Mouse (Mus musculus): ENCODE measurements at regions not wholly inside any gene's neighbourhood (a gene's known extent, or its start where the extent isn't known, plus 50 kb on each side); places are given as distances from the start of the nearest gene placed in this dataset.

GRCm38 (mm10) chr13:11192471-11192870 is 831.8 kb upstream of the Chrm3 start:
- TF ChIP-seq POLR2A (IDR thresholded peaks at IDR 0.05; ENCODE audit: insufficient read depth, low read depth, low read length): no peak
- no peak for TF ChIP-seq CTCF (IDR thresholded peaks at IDR 0.05)
- no peak for TF ChIP-seq EP300 (IDR thresholded peaks at IDR 0.05; ENCODE audit: insufficient read depth, low read depth, low read length)
- 75% methylated on average over 8 of the region's 8 CpGs for WGBS
- no peaks in the 10 kb centered on the region for H3K4me1 ChIP-seq (ENCODE audit: control insufficient read depth, insufficient read depth, low read length)
- no peaks in the 10 kb centered on the region for H3K27me3 ChIP-seq (ENCODE audit: control insufficient read depth, insufficient read depth, low read length)
- H3K4me3 ChIP-seq: no peak overlapping the region
- no peaks in the 10 kb centered on the region for H3K36me3 ChIP-seq (ENCODE audit: control insufficient read depth, insufficient read depth, low read length)
- no peak overlapping the region for H3K9ac ChIP-seq (ENCODE audit: low read depth, low read length)
- intact Hi-C loops (cut with DNase I): no loop called here
- no peak overlapping the region for H3K27ac ChIP-seq
- no peaks in the 10 kb centered on the region for H3K79me2 ChIP-seq (replicated peaks; ENCODE audit: control insufficient read depth, insufficient read depth, low read length)
- no peak for DNase-seq

- no peak for TF ChIP-seq POLR2A (IDR thresholded peaks at IDR 0.05; ENCODE audit: insufficient read depth, low read depth, low read length)
- TF ChIP-seq CTCF (IDR thresholded peaks at IDR 0.05): no peak
- no peak for TF ChIP-seq EP300 (IDR thresholded peaks at IDR 0.05; ENCODE audit: insufficient read depth, low read depth, low read length)
- intact Hi-C loops (cut with DNase I): no loop called here
- DNase-seq: no peak
These were observed 820.5 kb upstream of the Chrm3 start for GRCm38 (mm10) chr13:11181191-11181590.

DNA sequence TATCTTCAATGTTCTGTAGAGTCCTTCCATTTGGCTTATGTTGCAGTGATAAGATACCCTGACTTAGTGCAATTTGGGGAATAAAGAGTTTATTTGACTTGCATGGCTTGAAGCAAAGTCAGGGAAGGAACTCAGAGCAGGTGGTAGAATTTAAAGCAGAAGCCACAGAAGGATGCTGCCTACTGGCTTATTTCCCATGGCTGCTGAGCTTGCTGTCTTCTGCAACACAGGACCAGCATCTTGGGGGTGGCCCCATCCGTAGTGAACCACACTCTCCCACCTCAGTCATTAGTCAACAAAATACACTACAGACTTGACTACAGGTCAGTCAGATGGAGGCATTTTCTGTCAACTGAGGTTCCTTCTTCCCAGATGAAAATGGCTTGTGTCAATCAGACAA is 819.7 kb upstream of the Chrm3 start:
- no peak for DNase-seq
- no peak overlapping the region for H3K4me3 ChIP-seq
- 86% methylated on average over 1 of the region's 1 CpGs for WGBS
- no peaks in the 10 kb centered on the region for H3K27me3 ChIP-seq (ENCODE audit: control insufficient read depth, insufficient read depth, low read length)
- intact Hi-C loops (cut with DNase I): no loop called here
- no peak overlapping the region for H3K9ac ChIP-seq (ENCODE audit: low read depth, low read length)
- H3K36me3 ChIP-seq (ENCODE audit: control insufficient read depth, insufficient read depth, low read length): no peaks in the 10 kb centered on the region
- no peaks in the 10 kb centered on the region for H3K79me2 ChIP-seq (replicated peaks; ENCODE audit: control insufficient read depth, insufficient read depth, low read length)
- TF ChIP-seq CTCF (IDR thresholded peaks at IDR 0.05) (no peak), EP300 (IDR thresholded peaks at IDR 0.05; ENCODE audit: insufficient read depth, low read depth, low read length) (no peak), POLR2A (IDR thresholded peaks at IDR 0.05; ENCODE audit: insufficient read depth, low read depth, low read length) (no peak)
- H3K27ac ChIP-seq: no peak overlapping the region
- no peaks in the 10 kb centered on the region for H3K4me1 ChIP-seq (ENCODE audit: control insufficient read depth, insufficient read depth, low read length)

More at GRCm38 (mm10) chr13:11181191-11181590, 820.5 kb upstream of the Chrm3 start:
- no peak overlapping the region for H3K9ac ChIP-seq (ENCODE audit: low read depth, low read length)
- no peaks in the 10 kb centered on the region for H3K4me1 ChIP-seq (ENCODE audit: control insufficient read depth, insufficient read depth, low read length)
- H3K27me3 ChIP-seq (ENCODE audit: control insufficient read depth, insufficient read depth, low read length): no peaks in the 10 kb centered on the region
- H3K36me3 ChIP-seq (ENCODE audit: control insufficient read depth, insufficient read depth, low read length): no peaks in the 10 kb centered on the region
- H3K79me2 ChIP-seq (replicated peaks; ENCODE audit: control insufficient read depth, insufficient read depth, low read length): no peaks in the 10 kb centered on the region
- no peak overlapping the region for H3K27ac ChIP-seq
- no peak overlapping the region for H3K4me3 ChIP-seq

- intact Hi-C loops (cut with DNase I): no loop called here
- H3K4me3 ChIP-seq: no peak overlapping the region
- H3K36me3 ChIP-seq (ENCODE audit: control insufficient read depth, insufficient read depth, low read length): no peaks in the 10 kb centered on the region
- H3K4me1 ChIP-seq (ENCODE audit: control insufficient read depth, insufficient read depth, low read length): no peaks in the 10 kb centered on the region
- no peaks in the 10 kb centered on the region for H3K27me3 ChIP-seq (ENCODE audit: control insufficient read depth, insufficient read depth, low read length)
- TF ChIP-seq POLR2A (IDR thresholded peaks at IDR 0.05; ENCODE audit: insufficient read depth, low read depth, low read length) (no peak), EP300 (IDR thresholded peaks at IDR 0.05; ENCODE audit: insufficient read depth, low read depth, low read length) (no peak), CTCF (IDR thresholded peaks at IDR 0.05) (no peak)
- WGBS: 80% methylated on average over 2 of the region's 2 CpGs
- H3K79me2 ChIP-seq (replicated peaks; ENCODE audit: control insufficient read depth, insufficient read depth, low read length): no peaks in the 10 kb centered on the region
- H3K9ac ChIP-seq (ENCODE audit: low read depth, low read length): no peak overlapping the region
- DNase-seq: no peak
- H3K27ac ChIP-seq: no peak overlapping the region
These were observed 817.9 kb upstream of the Chrm3 start for GRCm38 (mm10) chr13:11178586-11178985.

DNA sequence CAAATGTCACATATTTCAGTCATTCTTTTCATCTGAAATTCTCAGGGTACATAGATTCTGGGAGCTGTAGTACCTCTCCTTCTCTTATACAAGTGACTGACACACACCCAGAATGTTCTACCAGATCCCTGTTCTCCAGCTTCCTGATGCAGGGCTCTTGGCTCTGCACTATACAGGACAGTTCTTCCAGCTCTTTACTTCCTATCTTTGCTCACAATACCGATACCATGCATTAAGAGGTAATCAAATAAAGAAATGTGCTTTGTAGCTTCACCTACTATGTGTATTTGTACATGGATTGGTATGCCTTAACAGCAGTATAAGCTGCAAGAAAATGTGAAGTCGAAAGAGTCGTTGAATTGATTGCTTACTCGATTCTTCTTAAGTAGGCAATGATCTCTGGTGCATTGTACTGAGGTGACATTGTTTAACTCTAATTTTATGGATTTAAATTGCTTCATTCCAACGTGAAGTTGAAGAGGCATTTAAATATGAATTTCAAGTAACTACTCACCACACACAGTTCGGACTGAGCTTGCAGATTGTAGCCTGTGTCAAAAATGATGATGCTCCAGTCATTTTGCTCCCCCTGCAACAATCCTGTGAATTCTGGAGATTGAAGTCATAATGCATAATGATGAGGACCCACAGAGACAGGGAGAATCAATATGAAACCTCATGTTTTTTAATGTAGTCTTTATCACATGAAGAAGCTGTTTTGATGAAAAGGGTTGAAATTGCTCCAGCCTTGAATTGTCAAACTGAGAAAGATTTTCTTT is 817.2 kb upstream of the Chrm3 start:
- no peak overlapping the region for H3K9ac ChIP-seq (ENCODE audit: low read depth, low read length)
- intact Hi-C loops (cut with DNase I): no loop called here
- WGBS: 76% methylated on average over 6 of the region's 6 CpGs
- no peaks in the 10 kb centered on the region for H3K79me2 ChIP-seq (replicated peaks; ENCODE audit: control insufficient read depth, insufficient read depth, low read length)
- no peak for DNase-seq
- H3K4me1 ChIP-seq (ENCODE audit: control insufficient read depth, insufficient read depth, low read length): no peaks in the 10 kb centered on the region
- H3K27me3 ChIP-seq (ENCODE audit: control insufficient read depth, insufficient read depth, low read length): no peaks in the 10 kb centered on the region
- H3K27ac ChIP-seq: no peak overlapping the region
- no peak overlapping the region for H3K4me3 ChIP-seq
- TF ChIP-seq CTCF (IDR thresholded peaks at IDR 0.05): no peak
- TF ChIP-seq EP300 (IDR thresholded peaks at IDR 0.05; ENCODE audit: insufficient read depth, low read depth, low read length): no peak
- no peak for TF ChIP-seq POLR2A (IDR thresholded peaks at IDR 0.05; ENCODE audit: insufficient read depth, low read depth, low read length)
- H3K36me3 ChIP-seq (ENCODE audit: control insufficient read depth, insufficient read depth, low read length): no peaks in the 10 kb centered on the region

DNA sequence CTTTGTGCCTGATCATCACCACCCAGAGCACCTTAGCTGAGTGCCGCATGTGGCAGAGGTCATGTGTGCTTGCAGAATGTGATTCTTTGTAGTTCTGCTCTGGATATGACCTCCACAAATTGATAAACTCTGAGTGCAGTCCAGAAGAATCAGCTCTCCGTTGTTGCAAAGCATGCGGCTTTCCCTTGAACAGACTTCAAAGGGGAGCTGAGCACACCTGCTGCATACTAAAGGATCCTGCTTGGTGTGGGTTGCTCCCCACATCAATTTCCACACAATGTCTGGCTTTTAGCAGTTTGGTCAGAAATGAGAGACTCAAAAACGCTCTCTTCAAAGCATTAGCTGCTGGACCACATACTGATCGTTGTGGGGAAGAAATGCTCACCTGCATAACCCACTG is 806.5 kb upstream of the Chrm3 start:
- H3K9ac ChIP-seq (ENCODE audit: low read depth, low read length): no peak overlapping the region

More for the DNA sequence above, 806.5 kb upstream of the Chrm3 start:
- TF ChIP-seq EP300 (IDR thresholded peaks at IDR 0.05; ENCODE audit: insufficient read depth, low read depth, low read length) (no peak), POLR2A (IDR thresholded peaks at IDR 0.05; ENCODE audit: insufficient read depth, low read depth, low read length) (no peak), CTCF (IDR thresholded peaks at IDR 0.05) (no peak)
- Histone ChIP-seq H3K4me1 (ENCODE audit: control insufficient read depth, insufficient read depth, low read length) (no peaks in the 10 kb centered on the region), H3K27ac (no peak overlapping the region), H3K4me3 (no peak overlapping the region), H3K79me2 (replicated peaks; ENCODE audit: control insufficient read depth, insufficient read depth, low read length) (no peaks in the 10 kb centered on the region), H3K36me3 (ENCODE audit: control insufficient read depth, insufficient read depth, low read length) (no peaks in the 10 kb centered on the region), H3K27me3 (ENCODE audit: control insufficient read depth, insufficient read depth, low read length) (no peaks in the 10 kb centered on the region)
- intact Hi-C loops (cut with DNase I): no loop called here
- 71% methylated on average over 5 of the region's 5 CpGs for WGBS
- DNase-seq: no peak
